Mouse (Mus musculus) stomach, embryonic 14.5 days (tissue): ENCODE data around the gene Pitpnb. TPM values are rescaled to one million over a fixed set of nuclear protein-coding genes. Genes with fewer than 3 reads are reported as not detected.

ENCODE experiments used
- ATAC-seq: fragments of 200-750 bp; cut with Nextera tagmentation; 2 replicates; pipeline ENCODE4 v1.8.0; 2017; ENCODE audit warnings: low read depth, moderate TSS enrichment; ENCODE audit not compliant: insufficient number of reproducible peaks, insufficient read depth, low FRiP score
- H3K27ac ChIP-seq: fragments of 300-500 bp; sonication (generic); 2 replicates; pipeline ENCODE4 v1.5.1; 2014; ENCODE audit warnings: mild to moderate bottlenecking, low read length, moderate library complexity, mixed read lengths
- H3K27me3 ChIP-seq: fragments of 300-500 bp; sonication (generic); 2 replicates; pipeline ENCODE4 v1.6.1; 2014; ENCODE audit warnings: low read length, control low read depth, mixed read lengths; ENCODE audit not compliant: control insufficient read depth, insufficient read depth
- H3K36me3 ChIP-seq: fragments of 300-500 bp; sonication (generic); 2 replicates; pipeline ENCODE4 v1.6.1; 2014; ENCODE audit warnings: mild to moderate bottlenecking, control low read depth, low read length, moderate library complexity, mixed read lengths; ENCODE audit not compliant: control insufficient read depth, insufficient read depth
- H3K4me1 ChIP-seq: fragments of 300-500 bp; sonication (generic); 2 replicates; pipeline ENCODE4 v1.6.1; 2014; ENCODE audit warnings: low read length, control low read depth, mixed read lengths; ENCODE audit not compliant: control insufficient read depth, insufficient read depth
- H3K4me2 ChIP-seq: fragments of 300-500 bp; sonication (generic); replicated peaks from 2 replicates; pipeline ENCODE4 v1.6.1; 2014; ENCODE audit warnings: low read depth, low read length, control low read depth
- H3K4me3 ChIP-seq: fragments of 300-500 bp; sonication (generic); 2 replicates; pipeline ENCODE4 v1.5.1; 2014; ENCODE audit warnings: low read depth, low read length, control low read depth
- H3K9ac ChIP-seq: fragments of 300-500 bp; sonication (generic); replicated peaks from 2 replicates; pipeline ENCODE4 v1.6.1; 2014; ENCODE audit warnings: low read depth, mild to moderate bottlenecking, control low read depth, low read length, moderate library complexity, mixed read lengths
- H3K9me3 ChIP-seq: fragments of 300-500 bp; sonication (generic); 2 replicates; pipeline ENCODE4 v1.6.1; 2016; ENCODE audit warnings: low read depth, low read length, control low read depth; ENCODE audit not compliant: control insufficient read depth
- WGBS: fragments of 180-500 bp; shearing (Covaris S2); extraction: QIAGEN DNeasy Blood & Tissue Kit; methylation state at CpG from one replicate; pipeline ENCODE4 v1.1.7; 2014; 5-methylcytosine and 5-hydroxymethylcytosine counted together
- polyA plus RNA-seq: library from polyadenylated mRNA; unstranded; fragments of >200 nt; fragmentation: Nextera tagmentation; extraction: Ambion mirVana; gene quantifications from 2 replicates; pipeline ENCODE4 v1.2.1, GENCODE M21; 2014

The Pitpnb gene
- polyA plus RNA-seq, 1 experiment from 2014 or later = 112 TPM

DNA sequence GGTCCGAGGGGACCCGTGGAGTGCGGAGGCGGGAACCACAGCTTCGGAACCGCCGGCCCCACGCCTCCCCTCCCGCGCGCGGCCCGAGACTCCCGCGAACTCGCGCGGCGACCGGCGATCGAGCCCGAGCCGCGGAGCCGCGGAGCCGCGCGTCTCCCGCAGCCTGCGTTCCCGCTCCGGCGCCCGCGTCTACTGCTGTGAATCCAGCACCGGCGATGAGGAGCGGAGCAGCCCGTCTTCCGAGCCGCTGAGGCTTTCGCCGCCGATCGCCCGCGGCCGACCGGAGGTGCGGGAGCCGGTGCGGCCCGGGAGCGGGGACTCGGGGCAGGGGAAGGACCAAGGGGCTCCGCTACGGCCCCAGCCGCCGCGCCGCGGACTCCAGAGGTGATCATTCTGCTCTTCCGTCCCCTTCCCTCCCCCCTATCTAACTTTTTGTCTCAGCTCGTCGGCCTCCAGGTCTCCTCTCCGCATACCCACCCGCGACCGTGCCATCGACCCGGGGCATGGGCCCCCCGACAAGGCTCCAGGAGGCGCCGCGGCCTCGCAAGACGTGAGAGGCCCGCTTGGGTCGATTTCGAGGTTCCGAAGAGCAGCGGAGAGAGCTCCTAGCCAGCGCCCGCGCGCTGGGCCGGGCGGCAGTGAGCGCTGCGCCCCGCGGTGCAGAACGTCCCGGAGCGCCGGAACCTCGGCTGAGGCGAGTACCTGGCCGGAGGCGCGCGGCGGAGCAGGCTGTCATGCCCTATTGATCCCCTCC, 87.0 kb downstream of the Pitpnb start:
- Histone ChIP-seq H3K4me3 (peak overlapping the region; percentile 92), H3K27ac (peak overlapping the region; percentile 89), H3K9me3 (no peaks in the 10 kb centered on the region), H3K4me2 (peak overlapping the region; percentile 92), H3K9ac (peak overlapping the region; percentile 91), H3K4me1 (peaks cover 51% of the 10 kb centered on the region; the same call in 1 of the 2 replicates), H3K27me3 (no peaks in the 10 kb centered on the region), H3K36me3 (peaks cover 22% of the 10 kb centered on the region; the same call in 1 of the 2 replicates)
- ATAC-seq = no peak
- WGBS = under 1% methylated on average over 90 of the region's 105 CpGs

DNA sequence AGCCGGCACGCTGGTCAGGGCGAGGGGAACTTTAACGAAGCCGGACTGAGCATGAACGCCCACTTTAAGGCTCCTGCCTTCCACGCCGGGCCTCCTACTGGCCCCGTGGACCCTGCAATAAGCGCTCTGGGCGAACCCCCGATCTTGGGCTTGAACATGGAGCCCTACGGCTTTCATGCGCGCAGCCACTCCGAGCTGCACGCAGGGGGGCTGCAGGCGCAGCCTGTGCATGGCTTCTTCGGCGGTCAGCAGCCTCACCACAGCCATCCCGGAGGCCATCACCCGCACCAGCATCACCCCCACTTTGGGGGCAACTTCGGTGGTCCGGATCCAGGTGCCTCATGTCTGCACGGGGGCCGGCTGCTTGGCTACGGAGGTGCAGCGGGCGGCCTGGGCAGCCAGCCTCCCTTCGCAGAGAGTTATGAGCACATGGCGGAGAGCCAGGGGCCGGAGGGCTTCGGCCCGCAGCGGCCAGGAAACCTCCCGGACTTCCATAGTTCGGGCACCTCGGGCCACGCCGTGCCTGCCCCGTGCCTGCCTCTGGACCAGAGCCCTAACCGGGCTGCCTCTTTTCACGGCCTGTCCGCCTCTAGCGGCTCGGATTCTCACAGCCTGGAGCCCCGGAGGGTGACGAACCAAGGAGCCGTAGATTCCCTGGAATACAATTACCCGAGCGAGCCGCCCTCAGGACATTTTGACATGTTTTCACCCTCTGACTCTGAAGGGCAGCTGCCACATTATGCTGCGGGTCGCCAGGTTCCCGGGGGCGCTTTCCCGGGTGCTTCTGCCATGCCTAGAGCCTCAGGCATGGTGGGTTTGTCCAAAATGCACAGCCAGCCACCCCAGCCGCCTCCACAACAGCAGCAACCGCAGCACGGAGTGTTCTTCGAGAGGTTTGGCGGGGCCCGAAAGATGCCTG, 87.9 kb downstream of the Pitpnb start:
- 3% methylated on average over 63 of the region's 63 CpGs for WGBS
- H3K4me3 ChIP-seq = peak overlapping the region; percentile 92
- H3K27me3 ChIP-seq = no peaks in the 10 kb centered on the region
- 0 out of 2 replicates have a peak overlapping the region, but pooled peaks have one; percentile 21 for H3K27ac ChIP-seq
- no peak for ATAC-seq
- H3K9ac ChIP-seq = peak overlapping the region; percentile 91
- H3K4me1 ChIP-seq = peaks cover 54% of the 10 kb centered on the region
- H3K4me2 ChIP-seq = peak overlapping the region; percentile 92
- peaks cover 22% of the 10 kb centered on the region; the same call in 1 of the 2 replicates for H3K36me3 ChIP-seq
- no peaks in the 10 kb centered on the region for H3K9me3 ChIP-seq

DNA sequence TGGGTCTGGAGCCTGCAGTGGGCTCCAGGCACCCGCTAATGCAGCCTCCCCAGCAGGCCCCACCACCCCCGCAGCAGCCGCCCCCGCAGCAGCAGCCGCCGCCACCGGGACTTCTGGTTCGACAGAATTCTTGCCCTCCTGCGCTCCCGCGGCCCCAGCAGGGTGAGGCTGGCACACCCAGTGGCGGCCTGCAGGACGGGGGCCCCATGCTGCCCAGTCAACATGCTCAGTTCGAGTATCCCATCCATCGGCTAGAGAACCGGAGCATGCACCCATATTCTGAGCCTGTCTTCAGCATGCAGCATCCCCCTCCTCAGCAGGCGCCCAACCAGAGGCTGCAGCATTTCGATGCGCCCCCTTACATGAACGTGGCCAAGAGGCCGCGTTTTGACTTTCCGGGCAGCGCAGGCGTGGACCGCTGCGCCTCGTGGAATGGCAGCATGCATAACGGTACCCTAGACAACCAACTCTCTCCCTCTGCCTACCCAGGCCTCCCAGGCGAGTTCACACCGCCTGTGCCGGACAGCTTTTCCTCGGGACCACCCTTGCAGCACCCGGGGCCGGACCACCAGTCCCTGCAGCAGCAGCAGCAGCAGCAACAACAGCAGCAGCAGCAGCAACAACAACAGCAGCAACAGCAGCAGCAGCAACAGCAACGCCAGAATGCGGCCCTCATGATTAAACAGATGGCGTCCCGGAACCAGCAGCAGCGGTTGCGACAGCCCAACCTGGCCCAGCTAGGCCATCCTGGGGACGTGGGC, 88.7 kb downstream of the Pitpnb start:
- ATAC-seq = no peak
- H3K9ac ChIP-seq = peak overlapping the region; percentile 91
- H3K27me3 ChIP-seq = no peaks in the 10 kb centered on the region
- H3K9me3 ChIP-seq = no peaks in the 10 kb centered on the region
- 13% methylated on average over 42 of the region's 42 CpGs for WGBS
- H3K4me2 ChIP-seq = peak overlapping the region; percentile 92
- H3K4me3 ChIP-seq = peak overlapping the region; percentile 92
- peaks cover 22% of the 10 kb centered on the region; the same call in 1 of the 2 replicates for H3K36me3 ChIP-seq
- H3K4me1 ChIP-seq = peaks cover 57% of the 10 kb centered on the region
- H3K27ac ChIP-seq = 0 out of 2 replicates have a peak overlapping the region, but pooled peaks have one; percentile 21

- Histone ChIP-seq H3K36me3 (peaks cover 22% of the 10 kb centered on the region; the same call in 1 of the 2 replicates), H3K9me3 (no peaks in the 10 kb centered on the region), H3K27me3 (no peaks in the 10 kb centered on the region), H3K4me2 (peak overlapping the region; percentile 92), H3K4me3 (peak overlapping the region; percentile 92), H3K9ac (peak overlapping the region; percentile 91), H3K27ac (0 out of 2 replicates have a peak overlapping the region, but pooled peaks have one; percentile 6), H3K4me1 (peaks cover 55% of the 10 kb centered on the region)
- ATAC-seq = no peak
- WGBS = 7% methylated on average over 56 of the region's 56 CpGs
Measured at GRCm38 (mm10) chr5:111420011-111420691, 89.6 kb downstream of the Pitpnb start.

DNA sequence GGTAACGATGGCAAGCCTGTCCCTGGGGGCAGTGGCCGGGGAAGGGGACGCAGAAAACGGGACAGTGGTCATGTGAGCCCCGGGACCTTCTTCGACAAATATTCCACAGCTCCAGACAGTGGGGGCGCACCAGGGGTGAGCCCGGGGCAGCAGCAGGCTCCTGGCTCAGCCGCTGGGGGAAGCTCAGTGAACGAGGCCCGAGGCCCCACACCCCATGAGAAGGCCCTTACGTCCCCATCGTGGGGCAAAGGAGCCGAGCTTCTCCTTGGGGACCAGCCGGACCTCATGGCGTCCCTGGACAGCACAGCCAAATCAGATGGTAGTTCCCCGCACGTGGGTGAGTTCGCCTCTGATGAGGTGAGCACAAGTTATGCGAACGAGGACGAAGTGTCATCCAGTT, 90.3 kb downstream of the Pitpnb start:
- Histone ChIP-seq H3K4me1 (peaks cover 52% of the 10 kb centered on the region), H3K36me3 (peaks cover 22% of the 10 kb centered on the region; the same call in 1 of the 2 replicates), H3K9ac (peak overlapping the region; percentile 91; the same call in 1 of the 2 replicates), H3K9me3 (no peaks in the 10 kb centered on the region), H3K4me3 (peak overlapping the region; percentile 92), H3K27ac (no peak overlapping the region), H3K27me3 (no peaks in the 10 kb centered on the region), H3K4me2 (peak overlapping the region; percentile 92)
- no peak for ATAC-seq
- 57% methylated on average over 22 of the region's 22 CpGs for WGBS

DNA sequence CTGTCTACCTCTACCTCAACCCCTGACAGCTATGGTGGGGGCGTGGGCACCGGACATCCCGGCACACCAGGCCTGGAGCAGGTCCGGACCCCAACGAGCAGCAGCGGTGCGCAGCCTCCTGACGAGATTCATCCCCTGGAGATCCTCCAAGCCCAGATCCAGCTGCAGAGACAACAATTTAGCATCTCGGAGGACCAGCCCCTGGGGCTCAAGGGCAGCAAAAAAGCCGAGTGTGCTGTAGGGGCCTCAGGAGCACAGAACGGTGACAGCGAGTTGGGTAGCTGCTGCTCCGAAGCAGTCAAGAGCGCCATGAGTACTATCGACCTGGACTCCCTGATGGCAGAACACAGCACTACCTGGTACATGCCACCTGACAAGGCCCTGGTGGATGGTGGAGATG, 90.9 kb downstream of the Pitpnb start:
- H3K36me3 ChIP-seq = peaks cover 22% of the 10 kb centered on the region; the same call in 1 of the 2 replicates
- WGBS = 71% methylated on average over 15 of the region's 15 CpGs
- ATAC-seq = no peak
- peaks cover 57% of the 10 kb centered on the region for H3K4me1 ChIP-seq
- H3K4me2 ChIP-seq = peak overlapping the region; percentile 92
- no peaks in the 10 kb centered on the region for H3K9me3 ChIP-seq
- H3K4me3 ChIP-seq = peak overlapping the region; percentile 92
- no peak overlapping the region for H3K27ac ChIP-seq
- H3K27me3 ChIP-seq = no peaks in the 10 kb centered on the region
- no peak overlapping the region for H3K9ac ChIP-seq

DNA sequence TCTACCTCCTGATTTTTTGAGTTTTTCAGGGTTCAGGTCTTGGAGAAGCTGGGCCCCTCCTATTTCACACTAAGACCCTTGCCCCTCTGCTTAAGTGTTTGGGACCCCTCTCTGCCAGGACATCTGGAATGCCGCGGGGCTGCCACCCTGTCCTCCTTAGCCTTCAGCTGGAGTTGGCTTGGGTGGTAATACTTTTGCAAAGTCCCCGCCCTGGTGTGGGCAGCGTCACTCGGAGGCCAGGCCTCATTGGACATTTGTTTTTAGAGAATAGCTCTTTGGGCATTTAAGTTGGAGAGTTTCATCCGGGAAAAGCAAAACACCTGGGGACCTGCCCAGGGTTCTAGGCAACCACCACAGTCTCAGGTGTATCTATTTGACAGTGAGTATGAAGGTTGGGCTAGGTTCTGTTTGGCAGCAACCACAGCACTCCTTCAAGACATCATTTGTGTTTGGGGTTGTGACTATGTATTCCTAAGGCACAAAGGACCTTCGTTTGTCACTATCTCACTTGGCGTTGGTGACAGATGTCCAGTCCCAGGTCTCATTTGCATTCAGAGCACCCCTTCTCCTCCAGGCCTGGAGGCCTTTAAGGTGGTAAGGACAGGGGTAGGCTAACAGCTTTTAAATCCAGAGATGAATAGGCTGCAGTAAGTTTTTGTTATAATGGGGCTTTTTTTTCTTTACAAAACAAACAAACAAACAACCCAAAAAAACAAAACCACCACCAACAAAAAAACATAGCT, 91.7 kb downstream of the Pitpnb start:
- Histone ChIP-seq H3K27me3 (no peaks in the 10 kb centered on the region), H3K4me1 (peaks cover 60% of the 10 kb centered on the region), H3K9me3 (no peaks in the 10 kb centered on the region), H3K4me2 (peak overlapping the region; percentile 92), H3K27ac (no peak overlapping the region), H3K36me3 (peaks cover 22% of the 10 kb centered on the region; the same call in 1 of the 2 replicates), H3K4me3 (peak overlapping the region; percentile 92), H3K9ac (no peak overlapping the region)
- ATAC-seq = no peak
- 63% methylated on average over 8 of the region's 8 CpGs for WGBS
